Mouse (Mus musculus): ENCODE data around the gene Mark4. TPM values are rescaled to one million over a fixed set of nuclear protein-coding genes. Genes with fewer than 3 reads are reported as not detected.
A peak's percentile ranks its signal among the peaks of the same experiment; 100 is the strongest.

Gene Mark4
- polyA plus RNA-seq, 1 experiment from 2014 or later: 10.0 TPM

GRCm38 (mm10) chr7:19399496-19400280 is 58.9 kb downstream of the Mark4 start:
- Histone ChIP-seq H3K27me3 (ENCODE audit: control insufficient read depth, insufficient read depth, low read length) (peaks cover 34% of the 10 kb centered on the region), H3K4me2 (ENCODE audit: low read depth, severe bottlenecking) (peak overlapping the region; percentile 59), H3K4me3 (ENCODE audit: low read depth, low read length) (peak overlapping the region; percentile 19; the same call in 1 of the 2 replicates), H3K9me3 (ENCODE audit: control insufficient read depth, low read length) (0 out of 2 replicates have a peak, but pooled peaks cover 3% of the 10 kb centered on the region), H3K9ac (ENCODE audit: low read length) (0 out of 2 replicates have a peak overlapping the region, but pooled peaks have one; percentile 18), H3K4me1 (ENCODE audit: control insufficient read depth, insufficient read depth, low read length) (0 out of 2 replicates have a peak, but pooled peaks cover 5% of the 10 kb centered on the region), H3K36me3 (ENCODE audit: control insufficient read depth, insufficient read depth, low read length) (peaks cover 7% of the 10 kb centered on the region; the same call in 1 of the 2 replicates), H3K27ac (replicated peaks; ENCODE audit: low read depth, low read length) (no peak overlapping the region)
- ATAC-seq (ENCODE audit: insufficient number of reproducible peaks, low FRiP score, low TSS enrichment, low read depth): no peak
- 2% methylated on average over 26 of the region's 27 CpGs for WGBS
- DNase-seq (ENCODE audit: low spot score): peak; percentile 60

- Histone ChIP-seq H3K27me3 (ENCODE audit: control insufficient read depth, insufficient read depth, low read length) (peaks cover 4% of the 10 kb centered on the region), H3K4me2 (ENCODE audit: low read depth, severe bottlenecking) (no peak overlapping the region), H3K4me1 (ENCODE audit: control insufficient read depth, insufficient read depth, low read length) (0 out of 2 replicates have a peak, but pooled peaks cover 2% of the 10 kb centered on the region), H3K27ac (replicated peaks; ENCODE audit: low read depth, low read length) (no peak overlapping the region), H3K4me3 (ENCODE audit: low read depth, low read length) (no peak overlapping the region), H3K36me3 (ENCODE audit: control insufficient read depth, insufficient read depth, low read length) (peaks cover 31% of the 10 kb centered on the region), H3K9ac (ENCODE audit: low read length) (no peak overlapping the region), H3K9me3 (ENCODE audit: control insufficient read depth, low read length) (no peaks in the 10 kb centered on the region)
- no peak for DNase-seq (ENCODE audit: low spot score)
- 91% methylated on average over 8 of the region's 8 CpGs for WGBS
- ATAC-seq (ENCODE audit: insufficient number of reproducible peaks, low FRiP score, low TSS enrichment, low read depth): no peak
Measured at GRCm38 (mm10) chr7:19394484-19394883, 64.1 kb downstream of the Mark4 start.

GRCm38 (mm10) chr7:19388699-19389413 is 69.8 kb downstream of the Mark4 start:
- DNase-seq (ENCODE audit: low spot score): no peak
- Histone ChIP-seq H3K27ac (replicated peaks; ENCODE audit: low read depth, low read length) (no peak overlapping the region), H3K4me1 (ENCODE audit: control insufficient read depth, insufficient read depth, low read length) (no peaks in the 10 kb centered on the region), H3K36me3 (ENCODE audit: control insufficient read depth, insufficient read depth, low read length) (peaks cover 38% of the 10 kb centered on the region), H3K9ac (ENCODE audit: low read length) (no peak overlapping the region), H3K9me3 (ENCODE audit: control insufficient read depth, low read length) (no peaks in the 10 kb centered on the region), H3K27me3 (ENCODE audit: control insufficient read depth, insufficient read depth, low read length) (no peaks in the 10 kb centered on the region), H3K4me3 (ENCODE audit: low read depth, low read length) (no peak overlapping the region), H3K4me2 (ENCODE audit: low read depth, severe bottlenecking) (no peak overlapping the region)
- 85% methylated on average over 10 of the region's 10 CpGs for WGBS
- ATAC-seq (ENCODE audit: insufficient number of reproducible peaks, low FRiP score, low TSS enrichment, low read depth): no peak

- Histone ChIP-seq H3K4me2 (ENCODE audit: low read depth, severe bottlenecking) (no peak overlapping the region), H3K27ac (replicated peaks; ENCODE audit: low read depth, low read length) (no peak overlapping the region), H3K9ac (ENCODE audit: low read length) (no peak overlapping the region), H3K4me3 (ENCODE audit: low read depth, low read length) (no peak overlapping the region), H3K9me3 (ENCODE audit: control insufficient read depth, low read length) (no peaks in the 10 kb centered on the region), H3K4me1 (ENCODE audit: control insufficient read depth, insufficient read depth, low read length) (peaks cover 4% of the 10 kb centered on the region; the same call in 1 of the 2 replicates), H3K36me3 (ENCODE audit: control insufficient read depth, insufficient read depth, low read length) (peaks cover 22% of the 10 kb centered on the region), H3K27me3 (ENCODE audit: control insufficient read depth, insufficient read depth, low read length) (no peaks in the 10 kb centered on the region)
- WGBS: 88% methylated on average over 9 of the region's 9 CpGs
- DNase-seq (ENCODE audit: low spot score) (no peak), ATAC-seq (ENCODE audit: insufficient number of reproducible peaks, low FRiP score, low TSS enrichment, low read depth) (no peak)
Measured at GRCm38 (mm10) chr7:19383708-19384107, 74.9 kb downstream of the Mark4 start.

- under 1% methylated on average over 37 of the region's 37 CpGs for WGBS
Measured at GRCm38 (mm10) chr7:19382166-19382541, 76.5 kb downstream of the Mark4 start.

GRCm38 (mm10) chr7:19381377-19382165 is 77.0 kb downstream of the Mark4 start, which contains the start of gene Ercc2:
Ercc2 (plus strand) TSS chr7:19382010.
- H3K9ac ChIP-seq (ENCODE audit: low read length): peak within 1 kb of the TSS; percentile 72

More at GRCm38 (mm10) chr7:19382166-19382541, 76.5 kb downstream of the Mark4 start:
- H3K36me3 ChIP-seq (ENCODE audit: control insufficient read depth, insufficient read depth, low read length): peaks cover 19% of the 10 kb centered on the region
- H3K4me1 ChIP-seq (ENCODE audit: control insufficient read depth, insufficient read depth, low read length): peaks cover 4% of the 10 kb centered on the region; the same call in 1 of the 2 replicates
- no peaks in the 10 kb centered on the region for H3K27me3 ChIP-seq (ENCODE audit: control insufficient read depth, insufficient read depth, low read length)
- no peak overlapping the region for H3K27ac ChIP-seq (replicated peaks; ENCODE audit: low read depth, low read length)
- H3K4me3 ChIP-seq (ENCODE audit: low read depth, low read length): peak overlapping the region; percentile 86
- H3K9me3 ChIP-seq (ENCODE audit: control insufficient read depth, low read length): no peaks in the 10 kb centered on the region
- H3K9ac ChIP-seq (ENCODE audit: low read length): peak overlapping the region; percentile 72
- peak overlapping the region; percentile 91 for H3K4me2 ChIP-seq (ENCODE audit: low read depth, severe bottlenecking)
- peak; percentile 43 for DNase-seq (ENCODE audit: low spot score)
- ATAC-seq (ENCODE audit: insufficient number of reproducible peaks, low FRiP score, low TSS enrichment, low read depth): 0 out of 2 replicates have a peak, but pooled peaks have one; percentile 11

GRCm38 (mm10) chr7:19378049-19378448 is 80.6 kb downstream of the Mark4 start:
- no peak overlapping the region for H3K4me3 ChIP-seq (ENCODE audit: low read depth, low read length)
- WGBS: 68% methylated on average over 8 of the region's 8 CpGs
- DNase-seq (ENCODE audit: low spot score): no peak

More at GRCm38 (mm10) chr7:19381377-19382165, 77.0 kb downstream of the Mark4 start, which contains the start of gene Ercc2:
- ATAC-seq (ENCODE audit: insufficient number of reproducible peaks, low FRiP score, low TSS enrichment, low read depth): peak; percentile 96
- Histone ChIP-seq H3K27me3 (ENCODE audit: control insufficient read depth, insufficient read depth, low read length) (no peaks in the 10 kb centered on the region), H3K4me2 (ENCODE audit: low read depth, severe bottlenecking) (peak within 1 kb of the TSS; percentile 91), H3K4me1 (ENCODE audit: control insufficient read depth, insufficient read depth, low read length) (peaks cover 4% of the 10 kb centered on the region; the same call in 1 of the 2 replicates), H3K36me3 (ENCODE audit: control insufficient read depth, insufficient read depth, low read length) (peaks cover 13% of the 10 kb centered on the region), H3K27ac (replicated peaks; ENCODE audit: low read depth, low read length) (no peak within 1 kb of the TSS), H3K4me3 (ENCODE audit: low read depth, low read length) (peak within 1 kb of the TSS; percentile 86), H3K9me3 (ENCODE audit: control insufficient read depth, low read length) (no peaks in the 10 kb centered on the region)
- WGBS: 6% methylated on average over 48 of the region's 48 CpGs
- peak; percentile 99 for DNase-seq (ENCODE audit: low spot score)

More at GRCm38 (mm10) chr7:19378049-19378448, 80.6 kb downstream of the Mark4 start:
- no peak for ATAC-seq (ENCODE audit: insufficient number of reproducible peaks, low FRiP score, low TSS enrichment, low read depth)
- no peak overlapping the region for H3K27ac ChIP-seq (replicated peaks; ENCODE audit: low read depth, low read length)
- no peaks in the 10 kb centered on the region for H3K36me3 ChIP-seq (ENCODE audit: control insufficient read depth, insufficient read depth, low read length)
- no peaks in the 10 kb centered on the region for H3K27me3 ChIP-seq (ENCODE audit: control insufficient read depth, insufficient read depth, low read length)
- no peak overlapping the region for H3K4me2 ChIP-seq (ENCODE audit: low read depth, severe bottlenecking)
- no peak overlapping the region for H3K9ac ChIP-seq (ENCODE audit: low read length)
- H3K9me3 ChIP-seq (ENCODE audit: control insufficient read depth, low read length): no peaks in the 10 kb centered on the region
- H3K4me1 ChIP-seq (ENCODE audit: control insufficient read depth, insufficient read depth, low read length): peaks cover 4% of the 10 kb centered on the region; the same call in 1 of the 2 replicates

Measured in limb, embryonic 11.5 days (tissue).